Mouse (Mus musculus) spleen, adult 2 months (tissue): Measurements from ENCODE around the gene Pnpla6. TPM values are rescaled to one million over a fixed set of nuclear protein-coding genes. Genes with fewer than 3 reads are reported as not detected.
"Not testable (repeated sequence)": the region's sequence is repeated elsewhere in the genome, so short reads cannot be mapped to it uniquely, and the experiment has no call there.

Experiments
- DNase-seq, 2 experiments: peaks; one replicate each; pipeline versions ENCODE4 v3.0.0 to v3.0.0-alpha.2; 2012 to 2021; ENCODE audit warnings: low spot score in 2 of 2, low read depth in 1 of 2
- H3K27ac ChIP-seq: fragments of 200-500 bp; 2 replicates; pipeline ENCODE4 v1.5.1; 2012; ENCODE audit warnings: low read length, inconsistent platforms; ENCODE audit not compliant: insufficient read depth
- H3K27me3 ChIP-seq: fragments of 200-500 bp; 2 replicates; pipeline ENCODE4 v1.6.1; 2012; ENCODE audit warnings: mild to moderate bottlenecking, moderate library complexity, low read length, inconsistent platforms; ENCODE audit not compliant: control insufficient read depth, insufficient read depth
- H3K36me3 ChIP-seq: fragments of 200-500 bp; 2 replicates; pipeline ENCODE4 v1.6.1; 2012; ENCODE audit warnings: mild to moderate bottlenecking, low read length, inconsistent platforms; ENCODE audit not compliant: control insufficient read depth, insufficient read depth
- H3K4me1 ChIP-seq: fragments of 200-500 bp; 2 replicates; pipeline ENCODE4 v1.6.1; 2011; ENCODE audit warnings: inconsistent platforms; ENCODE audit not compliant: control insufficient read depth, insufficient read depth, insufficient read length
- H3K4me3 ChIP-seq: fragments of 200-500 bp; 2 replicates; pipeline ENCODE4 v1.5.1; 2011; ENCODE audit warnings: mild to moderate bottlenecking, inconsistent platforms; ENCODE audit not compliant: insufficient read depth, insufficient read length; ENCODE audit errors: extremely low read depth
- CTCF ChIP-seq: fragments of 200-500 bp; IDR thresholded peaks from 2 replicates; pipeline ENCODE4 v1.5.1; 2011; ENCODE audit warnings: mild to moderate bottlenecking, inconsistent platforms; ENCODE audit not compliant: insufficient read depth, insufficient read length, insufficient replicate concordance; ENCODE audit errors: extremely low read depth
- POLR2A ChIP-seq: fragments of 200-500 bp; IDR thresholded peaks from 2 replicates; pipeline ENCODE4 v1.6.1; 2011; ENCODE audit warnings: low read depth, low read length, inconsistent platforms
- WGBS: fragments of 180-500 bp; shearing (Covaris S2); methylation state at CpG from one replicate; pipeline ENCODE4 v1.1.7; 2018; 5-methylcytosine and 5-hydroxymethylcytosine counted together
- polyA plus RNA-seq: library from polyadenylated mRNA; depleted of rRNA; stranded (reverse); fragments of >200 nt; gene quantifications from 2 replicates; pipeline ENCODE4 v1.2.3, GENCODE M21; 2012

Pnpla6 gene
- polyA plus RNA-seq, 1 experiment, result 56.0 TPM

GRCm38 (mm10) chr8:3579390-3580364 lies 64.5 kb downstream of the Pnpla6 start:
- WGBS, result 92% methylated on average over 9 of the region's 9 CpGs
- no peaks in the 10 kb centered on the region for H3K36me3 ChIP-seq
- TF ChIP-seq POLR2A (no peak), CTCF (no peak)
- H3K4me3 ChIP-seq, result no peak overlapping the region
- H3K27me3 ChIP-seq, result no peaks in the 10 kb centered on the region
- no peaks in the 10 kb centered on the region for H3K4me1 ChIP-seq
- no peak overlapping the region for H3K27ac ChIP-seq
- DNase-seq, result no peak

GRCm38 (mm10) chr8:3581961-3582360 lies 66.8 kb downstream of the Pnpla6 start:
- H3K4me1 ChIP-seq, H3K27ac ChIP-seq, H3K36me3 ChIP-seq, DNase-seq, H3K4me3 ChIP-seq, H3K27me3 ChIP-seq: not testable (repeated sequence)
- whole genome bisulfite sequencing, result 83% methylated on average over 3 of the region's 3 CpGs

- no peaks in the 10 kb centered on the region for H3K36me3 ChIP-seq
- no peak overlapping the region for H3K4me3 ChIP-seq
- peaks cover 3% of the 10 kb centered on the region; the same call in 1 of the 2 replicates for H3K4me1 ChIP-seq
- no peak for TF ChIP-seq POLR2A
- TF ChIP-seq CTCF, result no peak
- peaks cover 9% of the 10 kb centered on the region for H3K27me3 ChIP-seq
- no peak overlapping the region for H3K27ac ChIP-seq
- no peak for DNase-seq
- 91% methylated on average over 2 of the region's 2 CpGs for WGBS
These were observed 71.3 kb downstream of the Pnpla6 start for GRCm38 (mm10) chr8:3586452-3586851.

GRCm38 (mm10) chr8:3586993-3587390 lies 71.8 kb downstream of the Pnpla6 start, which contains the start of gene Camsap3:
TSS of gene Camsap3 (plus strand) at chr8:3587293.
- peak within 1 kb of the TSS; percentile 56 for H3K4me3 ChIP-seq
- no peak for TF ChIP-seq POLR2A
- no peak for TF ChIP-seq CTCF
- H3K27me3 ChIP-seq, result peaks cover 9% of the 10 kb centered on the region
- no peaks in the 10 kb centered on the region for H3K36me3 ChIP-seq
- peaks cover 3% of the 10 kb centered on the region; the same call in 1 of the 2 replicates for H3K4me1 ChIP-seq
- H3K27ac ChIP-seq, result no peak within 1 kb of the TSS
- 5% methylated on average over 7 of the region's 7 CpGs for WGBS
- no peak for DNase-seq

GRCm38 (mm10) chr8:3587391-3588257 lies 72.4 kb downstream of the Pnpla6 start:
- Histone ChIP-seq H3K27ac (no peak overlapping the region), H3K4me1 (peaks cover 3% of the 10 kb centered on the region; the same call in 1 of the 2 replicates), H3K27me3 (peaks cover 9% of the 10 kb centered on the region), H3K36me3 (no peaks in the 10 kb centered on the region), H3K4me3 (peak overlapping the region; percentile 56)
- DNase-seq, result no peak
- WGBS, result 3% methylated on average over 76 of the region's 77 CpGs
- TF ChIP-seq POLR2A, result no peak
- no peak for TF ChIP-seq CTCF

- H3K27ac ChIP-seq, result no peak overlapping the region
These were observed 73.1 kb downstream of the Pnpla6 start for GRCm38 (mm10) chr8:3588258-3588633.

More at GRCm38 (mm10) chr8:3588258-3588633, 73.1 kb downstream of the Pnpla6 start:
- Histone ChIP-seq H3K4me3 (peak overlapping the region; percentile 1; the same call in 1 of the 2 replicates), H3K36me3 (no peaks in the 10 kb centered on the region), H3K27me3 (peaks cover 9% of the 10 kb centered on the region), H3K4me1 (peaks cover 3% of the 10 kb centered on the region; the same call in 1 of the 2 replicates)
- TF ChIP-seq CTCF (no peak), POLR2A (no peak)
- DNase-seq, result no peak
- 30% methylated on average over 11 of the region's 11 CpGs for WGBS
